Mouse (Mus musculus) kidney, embryonic 14.5 days (tissue): ENCODE measurements around the gene 4931429L15Rik. TPM values are rescaled to one million over a fixed set of nuclear protein-coding genes. Genes with fewer than 3 reads are reported as not detected.

Experiments
- ATAC-seq: fragments of 200-750 bp; cut with Nextera tagmentation; 2 replicates; pipeline ENCODE4 v1.8.0; 2017; ENCODE audit warnings: moderate number of reproducible peaks, mild to moderate bottlenecking, moderate TSS enrichment, moderate library complexity; ENCODE audit not compliant: low FRiP score, low TSS enrichment
- H3K27ac ChIP-seq: fragments of 300-500 bp; sonication (generic); 2 replicates; pipeline ENCODE4 v1.5.1; 2014; ENCODE audit warnings: low read depth, mild to moderate bottlenecking, low read length, moderate library complexity, mixed read lengths
- H3K27me3 ChIP-seq: fragments of 300-500 bp; sonication (generic); 2 replicates; pipeline ENCODE4 v1.6.1; 2014; ENCODE audit warnings: mild to moderate bottlenecking, low read length; ENCODE audit not compliant: control insufficient read depth, insufficient read depth
- H3K36me3 ChIP-seq: fragments of 300-500 bp; sonication (generic); 2 replicates; pipeline ENCODE4 v1.6.1; 2014; ENCODE audit warnings: low read length, mixed read lengths; ENCODE audit not compliant: control insufficient read depth, insufficient read depth
- H3K4me1 ChIP-seq: fragments of 300-500 bp; sonication (generic); 2 replicates; pipeline ENCODE4 v1.6.1; 2014; ENCODE audit warnings: low read length, mixed read lengths; ENCODE audit not compliant: control insufficient read depth, insufficient read depth
- H3K4me2 ChIP-seq: fragments of 300-500 bp; sonication (generic); replicated peaks from 2 replicates; pipeline ENCODE4 v1.6.1; 2014; ENCODE audit warnings: low read depth, mild to moderate bottlenecking, low read length
- H3K4me3 ChIP-seq: fragments of 300-500 bp; sonication (generic); 2 replicates; pipeline ENCODE4 v1.5.1; 2014; ENCODE audit warnings: mild to moderate bottlenecking, low read length
- H3K9ac ChIP-seq: fragments of 300-500 bp; sonication (generic); 2 replicates; pipeline ENCODE4 v1.6.1; 2014; ENCODE audit warnings: low read depth, mild to moderate bottlenecking, low read length, moderate library complexity
- H3K9me3 ChIP-seq: fragments of 300-500 bp; sonication (generic); 2 replicates; pipeline ENCODE4 v1.6.1; 2016; ENCODE audit warnings: low read length; ENCODE audit not compliant: control insufficient read depth
- WGBS: fragments of 180-500 bp; shearing (Covaris S2); extraction: QIAGEN DNeasy Blood & Tissue Kit; methylation state at CpG from one replicate; pipeline ENCODE4 v1.1.7; 2014; 5-methylcytosine and 5-hydroxymethylcytosine counted together
- polyA plus RNA-seq: library from polyadenylated mRNA; unstranded; fragments of >200 nt; fragmentation: Nextera tagmentation; extraction: Ambion mirVana; gene quantifications from 2 replicates; pipeline ENCODE4 v1.2.1, GENCODE M21; 2014

4931429L15Rik gene
- polyA plus RNA-seq, 1 experiment from 2014 or later, result not detected

DNA sequence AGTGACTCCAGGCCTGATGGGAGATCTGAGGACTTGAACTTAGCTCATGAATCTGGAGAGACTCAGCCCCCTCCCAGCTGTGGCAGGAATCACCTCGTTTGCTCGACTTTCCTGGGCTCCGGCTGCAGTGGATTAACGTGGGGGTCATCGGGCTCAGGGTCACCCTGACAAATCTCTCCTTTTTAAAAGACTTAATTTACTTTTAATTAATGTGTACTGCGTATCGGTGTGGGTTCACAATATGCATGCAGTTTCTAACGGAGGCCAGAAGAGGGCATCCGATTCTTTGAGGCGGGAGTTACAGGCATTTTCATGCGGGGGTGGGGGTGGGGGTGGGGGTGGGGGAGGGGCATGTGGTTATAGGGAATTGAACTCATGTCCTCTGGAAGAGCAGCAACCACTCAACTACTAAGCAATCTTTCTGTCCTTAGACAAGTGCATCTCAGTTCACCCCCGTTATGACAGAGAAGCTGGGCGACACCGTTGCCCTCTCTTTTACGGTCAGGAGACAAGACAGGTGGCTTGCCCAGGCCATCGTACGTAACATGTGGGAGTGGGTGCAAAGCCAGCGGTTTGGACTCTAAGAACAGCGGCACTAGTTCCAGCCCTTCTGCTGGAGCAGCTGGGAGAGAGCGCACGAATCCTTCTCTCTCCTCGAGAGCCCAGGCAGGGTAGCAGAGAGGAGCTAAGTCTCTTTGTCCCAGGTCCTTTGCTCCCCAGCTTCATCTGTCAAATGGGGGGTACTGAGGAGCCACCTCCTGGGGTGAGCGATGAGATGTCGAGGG lies 10.2 kb upstream of the 4931429L15Rik start:
- 0 out of 2 replicates have a peak, but pooled peaks have one; percentile 33 for ATAC-seq
- Histone ChIP-seq H3K9me3 (no peaks in the 10 kb centered on the region), H3K27me3 (peaks cover 3% of the 10 kb centered on the region), H3K36me3 (no peaks in the 10 kb centered on the region), H3K4me1 (peaks cover 12% of the 10 kb centered on the region), H3K9ac (no peak overlapping the region), H3K4me3 (no peak overlapping the region), H3K27ac (no peak overlapping the region), H3K4me2 (peak overlapping the region; percentile 40)
- 23% methylated on average over 24 of the region's 24 CpGs for WGBS

DNA sequence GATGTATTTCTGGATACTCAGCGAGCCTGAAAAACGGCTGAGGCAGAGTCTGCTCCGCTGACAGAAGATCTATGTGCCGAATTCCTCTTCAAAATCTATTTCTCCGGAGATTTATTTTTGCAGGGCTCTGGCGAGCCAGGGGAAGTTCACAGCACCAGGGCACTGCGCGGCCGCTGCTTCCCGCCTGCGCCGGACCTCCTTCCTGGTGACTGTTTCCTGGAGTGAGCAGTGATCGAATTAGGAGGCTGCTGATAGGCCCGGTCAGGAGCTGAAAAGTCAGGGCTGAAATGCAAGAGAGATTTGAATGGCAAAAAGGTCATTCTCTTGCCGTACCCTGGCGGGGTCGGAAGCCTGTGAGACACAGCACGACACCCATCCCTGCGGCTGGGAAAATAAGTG lies 9.5 kb upstream of the 4931429L15Rik start:
- H3K36me3 ChIP-seq, result no peaks in the 10 kb centered on the region
- peak; percentile 68; the same call in 1 of the 2 replicates for ATAC-seq
- peak overlapping the region; percentile 35 for H3K4me3 ChIP-seq
- H3K4me2 ChIP-seq, result peak overlapping the region; percentile 40
- no peaks in the 10 kb centered on the region for H3K9me3 ChIP-seq
- 4% methylated on average over 19 of the region's 19 CpGs for WGBS
- peaks cover 2% of the 10 kb centered on the region; the same call in 1 of the 2 replicates for H3K27me3 ChIP-seq
- peak overlapping the region; percentile 51; the same call in 1 of the 2 replicates for H3K27ac ChIP-seq
- peak overlapping the region; percentile 63; the same call in 1 of the 2 replicates for H3K9ac ChIP-seq
- peaks cover 12% of the 10 kb centered on the region for H3K4me1 ChIP-seq

DNA sequence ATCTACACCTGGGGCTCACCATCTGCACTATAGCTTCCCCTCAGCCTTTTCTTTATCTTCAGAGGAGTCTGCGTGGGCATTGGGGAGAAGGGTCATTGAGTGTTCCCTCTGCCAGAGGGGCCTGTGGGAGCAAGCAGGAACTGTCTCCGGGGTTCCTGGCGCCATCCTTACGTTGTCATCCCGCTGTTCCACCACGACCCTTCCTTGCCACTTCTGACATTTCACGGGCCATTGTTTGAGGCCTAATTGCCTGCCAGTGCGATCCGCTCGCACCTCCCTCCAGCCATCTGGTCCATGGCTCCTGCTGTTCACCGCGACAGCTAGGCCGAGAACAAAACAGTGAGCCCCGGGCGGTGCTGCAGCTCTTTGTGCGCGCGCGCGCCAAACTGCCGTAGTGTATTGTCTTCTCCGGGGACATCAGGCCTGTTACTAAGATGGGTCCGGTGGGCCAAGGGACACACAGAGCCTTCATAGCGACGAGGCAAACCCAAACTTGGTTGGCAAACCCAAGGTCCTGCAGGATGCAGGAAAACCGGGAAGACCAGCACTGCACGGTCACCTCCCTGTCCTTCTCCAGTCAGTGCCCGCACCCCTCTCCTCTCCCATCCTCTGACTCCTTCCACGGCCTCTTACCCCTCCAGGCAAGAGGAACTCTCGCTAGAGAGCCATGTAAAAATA lies 8.9 kb upstream of the 4931429L15Rik start:
- Histone ChIP-seq H3K27me3 (no peaks in the 10 kb centered on the region), H3K4me2 (peak overlapping the region; percentile 40), H3K9me3 (no peaks in the 10 kb centered on the region), H3K36me3 (no peaks in the 10 kb centered on the region), H3K4me3 (peak overlapping the region; percentile 35), H3K27ac (peak overlapping the region; percentile 51; the same call in 1 of the 2 replicates), H3K9ac (peak overlapping the region; percentile 63), H3K4me1 (peaks cover 12% of the 10 kb centered on the region)
- peak; percentile 55; the same call in 1 of the 2 replicates for ATAC-seq
- WGBS, result 6% methylated on average over 30 of the region's 30 CpGs

- Histone ChIP-seq H3K36me3 (no peaks in the 10 kb centered on the region), H3K4me1 (peaks cover 12% of the 10 kb centered on the region), H3K27ac (no peak overlapping the region), H3K9ac (peak overlapping the region; percentile 63), H3K4me3 (no peak overlapping the region), H3K4me2 (peak overlapping the region; percentile 40), H3K9me3 (no peaks in the 10 kb centered on the region), H3K27me3 (no peaks in the 10 kb centered on the region)
- WGBS, result 70% methylated on average over 25 of the region's 25 CpGs
- 0 out of 2 replicates have a peak, but pooled peaks have one; percentile 7 for ATAC-seq
These were observed 8.2 kb upstream of the 4931429L15Rik start for GRCm38 (mm10) chr9:46327706-46328571.

DNA sequence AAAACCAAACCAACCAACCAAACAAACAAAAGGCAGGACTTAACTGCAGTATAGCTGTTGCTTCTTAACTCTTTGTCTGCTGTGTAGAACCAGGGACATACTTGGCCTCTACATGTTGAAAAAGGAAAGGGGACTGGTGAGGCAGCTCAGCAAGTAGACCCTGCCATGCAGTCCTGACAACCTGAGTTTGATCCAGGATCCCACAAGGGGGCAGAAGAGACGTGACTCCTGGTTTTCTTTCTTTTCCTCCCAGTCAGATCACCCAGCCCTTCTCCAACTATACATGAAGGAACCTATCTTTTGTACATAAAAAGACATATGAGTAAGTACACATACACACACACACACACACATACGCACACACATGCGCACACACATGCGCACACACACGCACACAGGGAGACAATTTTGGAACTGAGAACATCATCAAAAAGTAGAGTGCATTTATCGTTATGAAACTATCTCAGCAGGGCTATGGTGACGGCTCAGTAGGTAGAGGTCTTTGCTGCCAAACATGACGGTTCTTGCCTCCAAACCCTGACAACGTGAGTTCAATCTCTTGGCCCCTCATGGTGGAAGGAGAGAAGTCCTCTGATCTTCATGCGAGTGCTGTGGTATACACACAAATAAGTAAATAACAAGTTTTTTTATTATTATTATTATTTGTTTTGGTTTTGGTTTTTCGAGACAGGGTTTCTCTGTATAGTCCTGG lies 7.1 kb upstream of the 4931429L15Rik start:
- WGBS, result 93% methylated on average over 11 of the region's 11 CpGs
- no peaks in the 10 kb centered on the region for H3K9me3 ChIP-seq

GRCm38 (mm10) chr9:46320461-46320860 lies 675 bp upstream of the 4931429L15Rik start:
- WGBS, result 92% methylated on average over 2 of the region's 2 CpGs
- Histone ChIP-seq H3K4me3 (no peak overlapping the region), H3K9ac (no peak overlapping the region), H3K4me1 (peaks cover 8% of the 10 kb centered on the region; the same call in 1 of the 2 replicates), H3K4me2 (no peak overlapping the region), H3K27ac (no peak overlapping the region), H3K9me3 (no peaks in the 10 kb centered on the region), H3K36me3 (no peaks in the 10 kb centered on the region), H3K27me3 (no peaks in the 10 kb centered on the region)
- ATAC-seq, result no peak

More for the DNA sequence above, 7.1 kb upstream of the 4931429L15Rik start:
- Histone ChIP-seq H3K4me3 (no peak overlapping the region), H3K9ac (no peak overlapping the region), H3K4me2 (no peak overlapping the region), H3K27me3 (no peaks in the 10 kb centered on the region), H3K27ac (no peak overlapping the region), H3K36me3 (no peaks in the 10 kb centered on the region), H3K4me1 (peaks cover 12% of the 10 kb centered on the region)
- ATAC-seq, result no peak

- H3K4me3 ChIP-seq, result no peak overlapping the region
- H3K27me3 ChIP-seq, result no peaks in the 10 kb centered on the region; the same call in 1 of the 2 replicates
- no peak overlapping the region for H3K4me2 ChIP-seq
- 90% methylated on average over 3 of the region's 3 CpGs for WGBS
- H3K9me3 ChIP-seq, result no peaks in the 10 kb centered on the region
- no peak overlapping the region for H3K9ac ChIP-seq
- no peaks in the 10 kb centered on the region for H3K36me3 ChIP-seq
- ATAC-seq, result no peak
- H3K27ac ChIP-seq, result no peak overlapping the region
- peaks cover 8% of the 10 kb centered on the region; the same call in 1 of the 2 replicates for H3K4me1 ChIP-seq
These were observed 1.8 kb downstream of the 4931429L15Rik start for GRCm38 (mm10) chr9:46317957-46318356.

DNA sequence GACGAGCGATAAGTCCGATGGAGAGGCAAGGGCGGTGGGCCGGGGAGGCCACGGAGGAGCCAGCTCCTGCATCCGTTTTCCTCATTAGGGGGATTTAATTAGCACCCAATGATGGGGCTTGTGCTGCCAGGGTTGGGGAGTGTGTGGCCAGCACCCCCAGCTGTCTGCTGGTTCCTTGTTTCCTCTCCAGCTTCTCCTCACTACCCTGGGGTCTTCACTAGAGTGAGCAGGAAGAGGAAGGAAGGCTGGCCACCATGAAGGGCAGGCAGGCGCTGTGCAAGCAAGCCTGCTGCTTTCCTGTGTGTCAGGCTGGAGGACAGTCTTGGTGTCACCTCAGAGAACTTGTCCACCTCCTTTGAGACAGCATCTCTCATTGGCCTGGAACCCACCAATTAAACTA lies 2.9 kb downstream of the 4931429L15Rik start:
- ATAC-seq, result no peak
- H3K9ac ChIP-seq, result no peak overlapping the region

More for the DNA sequence above, 2.9 kb downstream of the 4931429L15Rik start:
- Histone ChIP-seq H3K4me1 (peaks cover 12% of the 10 kb centered on the region; the same call in 1 of the 2 replicates), H3K4me2 (no peak overlapping the region), H3K27me3 (no peaks in the 10 kb centered on the region; the same call in 1 of the 2 replicates), H3K27ac (no peak overlapping the region), H3K9me3 (no peaks in the 10 kb centered on the region), H3K4me3 (no peak overlapping the region), H3K36me3 (no peaks in the 10 kb centered on the region)
- 72% methylated on average over 8 of the region's 8 CpGs for WGBS
